Mouse (Mus musculus) embryo, embryonic 11 days (tissue): ENCODE measurements at regions not wholly inside any gene's neighbourhood (a gene's known extent, or its start where the extent isn't known, plus 50 kb on each side); places are given as distances from the start of the nearest gene placed in this dataset.
A peak's percentile ranks its signal among the peaks of the same experiment; 100 is the strongest.

Experiments used
- DNase-seq: peaks from one replicate; pipeline ENCODE4 v3.0.0-alpha.2; 2015

- no peak for DNase-seq
Observed at GRCm38 (mm10) chr8:78877423-78877822, 56.5 kb upstream of the Lsm6 start.

GRCm38 (mm10) chr8:78889708-78890107, 68.8 kb upstream of the Lsm6 start:
- DNase-seq = no peak

GRCm38 (mm10) chr8:78890571-78890970, 69.6 kb upstream of the Lsm6 start:
- no peak for DNase-seq

- DNase-seq = peak; percentile 85
Observed at GRCm38 (mm10) chr8:78899887-78900286, 78.9 kb upstream of the Lsm6 start.

- DNase-seq = no peak
Observed at GRCm38 (mm10) chr8:78903034-78903433, 82.1 kb upstream of the Lsm6 start.

GRCm38 (mm10) chr8:78907918-78908317, 87.0 kb upstream of the Lsm6 start:
- no peak for DNase-seq

- DNase-seq = no peak
Observed at GRCm38 (mm10) chr8:78911288-78911873, 90.4 kb upstream of the Lsm6 start.

GRCm38 (mm10) chr8:78912470-78912869, 91.5 kb upstream of the Lsm6 start:
- no peak for DNase-seq

GRCm38 (mm10) chr8:78913823-78914222, 92.9 kb upstream of the Lsm6 start:
- DNase-seq = no peak

- DNase-seq = no peak
Observed at GRCm38 (mm10) chr8:78930610-78931397, 97.4 kb upstream of the Zfp827 start.

- DNase-seq = no peak
Observed at GRCm38 (mm10) chr8:78932069-78932468, 96.2 kb upstream of the Zfp827 start.

- no peak for DNase-seq
Observed at GRCm38 (mm10) chr8:78940049-78940448, 88.2 kb upstream of the Zfp827 start.

- no peak for DNase-seq
Observed at GRCm38 (mm10) chr8:78941558-78941957, 86.7 kb upstream of the Zfp827 start.

- no peak for DNase-seq
Observed at GRCm38 (mm10) chr8:78944367-78944766, 83.9 kb upstream of the Zfp827 start.

- DNase-seq = no peak
Observed at GRCm38 (mm10) chr8:78945607-78946006, 82.6 kb upstream of the Zfp827 start.

GRCm38 (mm10) chr8:78946085-78946484, 82.2 kb upstream of the Zfp827 start:
- no peak for DNase-seq

GRCm38 (mm10) chr8:78975034-78975433, 53.2 kb upstream of the Zfp827 start:
- DNase-seq = no peak
